Mouse (Mus musculus) spleen, postnatal 10 days (tissue): Measurements from ENCODE around the gene Cep55.

ENCODE experiments used
- DNase-seq, 2 experiments: peaks; one replicate each; pipeline ENCODE4 v3.0.0; 2021 to 2022; ENCODE audit warnings: low spot score in 2 of 2

Cep55 gene

DNA sequence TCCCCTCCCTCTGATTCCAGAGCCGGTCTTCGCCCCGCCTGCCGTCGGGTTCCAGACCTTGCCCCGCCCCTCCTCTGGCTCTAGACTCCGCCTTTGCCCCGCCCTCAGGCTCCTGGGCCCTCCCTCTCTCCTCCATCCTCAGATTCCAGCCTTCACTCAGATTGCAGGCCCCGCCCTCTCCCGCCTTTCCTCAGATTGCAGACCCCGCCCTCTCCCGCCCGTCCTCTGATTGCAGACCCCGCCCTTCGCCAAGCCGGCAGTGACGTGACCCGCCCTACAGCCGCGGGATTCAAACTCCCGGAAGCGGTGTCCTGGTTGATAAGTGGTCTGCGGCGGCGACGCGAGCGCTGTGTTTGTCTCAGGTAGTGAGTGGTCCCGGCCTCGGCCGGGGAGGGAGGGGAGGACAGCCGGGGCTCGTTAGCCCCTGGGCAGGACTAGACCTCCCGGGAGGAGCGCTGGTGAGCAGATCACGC, at the start of gene Cep55:
Gene Cep55 (plus strand): TSS at position 292 of the 473 bp plus-strand sequence.
- DNase-seq: peak; percentile 65 to 94

DNA sequence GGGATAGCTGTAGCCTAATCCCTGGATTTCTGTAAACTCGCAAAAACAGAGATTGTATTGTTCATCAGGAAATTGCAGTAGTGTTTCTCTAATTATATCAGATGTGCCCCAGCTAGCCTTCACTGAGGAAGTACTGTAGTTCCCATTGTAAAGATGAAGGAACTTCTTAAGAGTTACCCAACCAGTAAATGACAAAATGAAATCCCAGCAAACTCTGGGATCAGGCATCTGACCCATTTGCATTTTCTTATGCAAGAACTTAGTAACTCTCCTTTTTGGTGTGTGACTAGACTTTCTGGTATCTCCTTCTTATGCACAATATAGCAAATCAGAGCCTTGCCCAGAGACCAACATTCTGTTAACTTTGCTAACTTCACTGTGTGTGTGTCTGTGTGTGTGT, 43.4 kb upstream of the Cep55 start:
- no peak for DNase-seq

DNA sequence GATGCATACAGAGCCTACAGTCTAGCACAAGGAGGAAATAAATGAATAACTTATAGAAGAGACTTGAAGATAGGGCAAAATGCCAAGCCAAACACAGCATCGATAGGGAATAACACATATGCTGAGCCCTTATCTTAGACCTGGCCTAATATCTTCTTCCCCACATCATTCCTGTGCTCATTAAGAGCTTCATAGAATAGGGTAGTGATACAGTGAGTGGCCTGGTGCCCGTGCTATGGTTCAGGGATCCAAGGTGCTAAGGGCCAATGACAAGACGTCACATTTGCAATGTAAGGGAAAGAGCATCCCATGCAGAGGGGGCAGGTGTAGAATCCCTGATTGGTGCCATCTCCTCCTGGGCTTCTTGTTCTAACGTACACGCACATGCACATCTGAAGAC, 40.4 kb upstream of the Cep55 start:
- DNase-seq: no peak

DNA sequence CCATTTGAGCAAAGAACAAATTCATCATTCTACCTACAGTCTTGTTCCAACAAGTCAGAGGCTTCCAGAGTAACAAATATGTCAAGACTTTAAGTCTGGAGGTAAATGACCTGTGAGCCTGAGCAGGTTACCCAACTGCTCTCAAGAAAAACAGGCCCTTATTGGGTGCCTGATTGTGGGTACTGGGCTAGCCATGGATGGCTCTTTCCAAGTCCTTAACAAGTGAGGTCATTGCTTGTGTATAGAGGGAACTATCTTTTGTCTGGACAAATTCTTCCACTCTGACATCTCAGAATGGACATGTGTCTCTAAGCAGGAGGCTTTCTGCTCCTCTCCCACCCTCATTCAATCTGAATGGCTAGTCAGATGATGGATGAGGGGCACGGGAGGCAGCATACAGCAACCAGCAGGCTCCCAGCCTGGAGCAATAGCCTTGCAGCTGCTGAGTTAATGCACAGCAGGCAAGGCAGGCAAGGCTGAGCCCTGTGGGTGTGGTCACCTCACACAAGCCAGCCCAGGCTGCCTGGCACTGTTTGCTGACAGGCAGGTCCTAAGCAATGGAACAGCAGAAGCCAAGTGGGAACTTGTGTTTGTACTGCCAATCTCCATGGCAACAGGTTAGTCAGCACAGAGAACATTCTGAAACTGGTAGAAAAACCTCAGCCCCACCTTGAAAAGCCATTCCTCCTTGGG, 39.5 kb upstream of the Cep55 start:
- no peak for DNase-seq

DNA sequence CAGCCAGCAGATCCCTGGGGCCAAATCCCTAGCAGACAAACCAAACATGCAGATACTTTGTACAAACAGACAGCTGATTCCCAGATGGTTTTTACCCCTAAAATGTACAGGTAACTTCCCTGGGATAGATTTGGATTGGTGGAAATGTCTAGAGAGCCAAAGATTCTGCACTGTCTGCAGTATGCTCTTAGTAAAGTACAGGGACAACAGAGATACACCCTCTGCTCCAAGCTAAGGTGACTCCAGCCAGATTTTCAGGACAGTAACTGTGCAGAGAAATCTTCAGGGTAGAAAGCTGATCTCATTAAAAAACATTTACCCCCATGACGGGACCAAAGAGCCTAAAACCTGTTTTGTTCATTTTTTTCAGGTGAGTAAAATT, 38.9 kb upstream of the Cep55 start:
- DNase-seq: no peak

DNA sequence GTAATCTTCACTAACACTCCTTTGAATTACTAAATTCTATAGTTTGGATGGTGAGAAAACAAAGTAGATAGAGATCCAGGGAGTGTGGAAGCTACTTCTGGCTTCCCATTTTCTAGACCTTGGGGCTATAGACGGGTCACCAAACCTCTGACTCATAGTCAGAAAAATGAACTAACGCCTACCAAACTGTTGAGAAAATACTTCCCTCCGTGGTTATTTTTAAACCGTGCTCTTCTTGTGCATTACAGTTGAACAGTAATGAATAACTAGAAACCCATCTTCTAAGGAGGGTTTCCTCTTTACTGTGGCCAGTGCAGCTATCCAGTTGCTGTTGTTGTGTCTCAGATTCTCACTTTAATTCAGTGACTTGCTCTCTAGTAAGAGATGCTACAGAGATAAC, 32.1 kb upstream of the Cep55 start:
- DNase-seq: no peak

DNA sequence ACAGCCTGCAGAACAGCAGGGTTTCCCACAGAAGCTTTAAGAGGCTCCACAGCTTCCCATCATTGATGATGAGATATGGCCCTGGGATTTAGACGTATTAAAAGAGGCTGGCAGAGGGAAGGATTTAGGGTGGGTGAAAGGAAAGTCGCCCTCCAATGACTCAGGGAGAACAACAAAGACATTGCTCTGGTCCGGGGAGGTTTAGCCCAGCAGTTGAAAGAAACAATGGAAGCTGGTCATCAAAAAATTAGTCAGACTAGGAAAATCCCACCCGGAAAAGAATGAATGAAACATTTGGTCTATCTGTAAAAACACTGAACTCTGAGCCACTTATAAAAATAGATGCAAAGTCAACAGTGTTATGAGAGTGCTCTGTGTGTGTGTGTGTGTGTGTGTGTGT, 31.2 kb upstream of the Cep55 start:
- no peak for DNase-seq

DNA sequence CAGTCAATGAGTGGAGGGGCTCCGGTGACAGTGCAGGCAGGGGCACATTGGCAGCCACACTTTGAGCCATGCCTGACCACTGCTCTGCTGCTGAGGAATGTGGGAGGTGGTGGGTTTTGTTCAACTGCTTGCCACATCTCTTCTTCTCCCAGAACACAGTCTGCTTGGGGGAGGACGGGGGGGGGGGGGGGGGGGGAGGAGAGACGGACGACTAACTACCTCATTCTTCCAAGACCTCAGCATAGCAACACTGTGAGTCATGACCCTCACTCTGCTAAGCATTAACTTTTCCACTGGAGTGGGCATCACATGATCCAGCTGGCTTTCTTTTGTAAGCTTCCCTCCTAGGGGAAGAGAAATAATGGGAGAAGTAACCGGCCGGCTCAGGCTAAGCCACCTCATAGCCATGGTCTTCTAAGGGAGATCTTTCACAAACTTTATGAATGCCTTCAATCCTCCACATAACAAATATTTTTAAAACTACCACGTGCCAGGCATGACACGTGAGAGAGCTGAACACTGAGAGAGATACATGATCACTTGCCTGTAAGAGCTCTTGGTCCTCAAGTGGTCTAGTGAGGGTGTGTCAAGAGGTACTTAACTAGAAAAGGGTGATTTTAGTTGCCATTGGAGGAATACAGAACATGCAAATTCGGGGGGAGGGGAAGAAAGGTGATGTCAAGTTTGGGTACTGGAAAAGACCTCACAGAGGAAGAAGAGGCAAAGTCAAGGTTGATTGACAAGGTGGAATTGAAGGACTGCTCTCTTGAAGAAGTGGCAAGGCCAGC, 29.4 kb upstream of the Cep55 start:
- DNase-seq: no peak

DNA sequence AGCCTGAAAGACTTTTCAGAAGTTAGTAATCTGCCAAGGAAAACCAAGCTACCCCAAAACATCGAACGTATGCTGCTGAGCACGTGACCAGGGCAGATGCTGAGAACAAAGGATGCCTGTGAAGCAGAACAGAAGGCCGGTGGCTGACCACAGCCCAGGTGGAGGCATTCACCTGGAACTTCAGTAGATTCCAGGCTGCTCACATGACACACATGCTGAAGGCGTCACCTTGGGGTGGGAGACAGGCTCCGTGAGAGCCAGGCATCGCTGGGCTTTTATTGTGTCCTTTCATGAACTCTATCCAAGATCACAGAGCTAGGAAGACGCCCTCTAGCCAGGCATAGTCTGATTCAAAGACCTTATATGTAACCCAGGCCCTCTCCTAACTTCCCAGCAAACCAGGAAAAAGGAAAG, 28.6 kb upstream of the Cep55 start:
- peak in 1 of 2 experiments; percentile 44 for DNase-seq

DNA sequence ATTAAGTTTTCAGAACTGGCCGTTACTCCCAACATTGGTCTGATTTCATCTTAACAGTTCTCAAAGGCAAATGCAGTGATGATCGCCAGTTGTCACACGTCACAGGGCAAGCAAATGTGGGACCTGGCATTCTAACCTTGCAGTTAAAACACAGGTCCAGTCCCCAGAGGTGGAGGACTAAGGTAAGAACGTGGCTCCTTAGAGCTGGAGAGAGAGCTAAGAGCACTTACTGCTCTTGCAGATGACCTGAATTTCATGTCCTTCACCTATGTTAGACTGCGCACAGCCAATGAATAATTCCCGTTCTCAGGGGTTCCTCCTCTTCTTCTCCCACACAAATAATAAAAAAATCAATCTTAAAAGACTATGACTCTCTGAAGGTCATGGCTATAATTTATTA, 27.4 kb upstream of the Cep55 start:
- no peak for DNase-seq

DNA sequence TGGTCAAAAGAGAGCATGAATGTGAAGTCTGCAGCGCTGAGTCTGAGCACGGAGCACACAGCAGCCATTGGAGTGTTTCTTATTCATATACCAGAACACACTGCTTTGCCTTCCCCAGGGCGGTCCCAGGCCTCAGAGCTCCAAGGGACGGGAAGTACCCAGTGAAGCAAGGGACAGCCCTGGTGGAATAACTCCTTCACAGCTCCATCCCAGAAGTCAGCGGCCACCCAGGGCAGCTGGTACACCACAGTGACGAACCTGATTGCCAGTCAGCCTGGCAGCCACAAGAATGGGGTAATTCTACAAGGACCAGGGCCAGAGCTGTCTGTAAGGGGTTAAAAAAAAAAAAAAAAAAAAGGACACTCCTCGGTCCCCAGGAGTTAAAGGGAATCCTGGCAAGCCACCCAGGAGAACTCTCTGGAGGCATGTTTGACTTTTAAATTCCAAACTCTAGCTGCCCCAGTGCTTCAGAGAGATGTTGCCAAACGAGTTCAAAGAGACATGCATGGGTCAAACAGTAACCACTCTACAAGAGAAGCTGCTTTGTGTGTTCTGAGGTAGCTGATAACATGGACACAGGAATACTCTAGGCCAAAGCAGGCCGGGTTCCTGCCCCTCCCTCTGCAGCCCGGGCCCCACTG, 26.8 kb upstream of the Cep55 start:
- DNase-seq: no peak

DNA sequence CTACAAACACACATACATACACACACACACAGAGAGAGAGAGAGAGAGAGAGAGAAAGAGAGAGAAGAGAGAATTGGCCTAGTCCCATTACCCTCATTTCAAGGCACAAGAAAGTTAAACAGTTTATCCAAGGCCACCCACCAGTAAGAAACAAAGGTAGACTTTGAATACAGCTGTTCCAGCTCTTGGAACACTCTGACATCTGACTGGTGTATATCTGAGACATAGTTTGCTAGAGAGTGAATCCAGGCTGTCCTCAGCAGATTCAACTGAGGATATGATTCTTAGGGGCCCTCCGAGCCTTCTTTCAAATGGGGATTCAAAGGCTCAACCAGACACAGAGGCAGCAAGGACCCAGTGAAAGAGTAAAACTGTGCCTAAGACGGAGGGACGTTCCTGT, 25.5 kb upstream of the Cep55 start:
- DNase-seq: no peak

DNA sequence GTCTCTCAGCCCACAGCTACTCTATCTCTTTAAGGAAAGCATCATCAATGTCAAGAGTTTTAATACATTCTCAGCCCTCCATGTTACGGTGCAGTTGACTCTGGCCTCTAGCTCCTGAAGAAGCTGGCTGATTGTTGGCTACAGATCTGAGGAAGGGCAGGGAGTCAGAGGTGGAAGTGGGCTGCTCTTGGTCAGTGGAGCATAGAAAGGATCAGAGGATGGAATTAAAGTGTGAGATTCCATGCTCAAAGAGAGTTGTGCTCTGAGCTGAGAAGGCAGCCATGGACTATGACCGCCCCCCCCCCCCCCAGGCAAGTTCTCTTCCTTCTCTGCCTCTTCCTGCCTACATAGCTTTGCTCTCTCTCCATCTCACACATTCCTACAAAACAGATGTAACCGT, 24.9 kb upstream of the Cep55 start:
- DNase-seq: no peak

DNA sequence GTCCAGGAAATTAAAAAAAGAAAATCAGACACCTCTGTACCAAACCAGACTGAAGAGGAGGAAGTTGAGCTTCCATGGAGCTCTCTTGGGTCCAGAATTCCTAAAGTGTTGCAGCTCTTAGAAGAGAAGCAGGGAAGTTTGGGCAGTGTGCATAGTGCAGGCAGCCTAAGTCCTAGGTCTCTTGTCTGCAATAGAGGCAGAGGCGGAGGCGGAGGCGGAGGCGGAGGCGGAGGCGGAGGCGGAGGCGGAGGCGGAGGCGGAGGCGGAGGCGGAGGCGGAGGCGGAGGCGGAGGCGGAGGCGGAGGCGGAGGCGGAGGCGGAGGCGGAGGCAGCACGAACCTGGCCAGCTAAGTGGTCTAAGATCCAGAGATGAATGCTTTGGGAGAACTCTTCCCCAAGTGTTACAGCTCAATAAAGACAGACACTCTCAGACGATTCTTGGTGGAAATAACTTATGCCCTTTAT, 24.1 kb upstream of the Cep55 start:
- peak in 1 of 2 experiments; percentile 58 for DNase-seq

DNA sequence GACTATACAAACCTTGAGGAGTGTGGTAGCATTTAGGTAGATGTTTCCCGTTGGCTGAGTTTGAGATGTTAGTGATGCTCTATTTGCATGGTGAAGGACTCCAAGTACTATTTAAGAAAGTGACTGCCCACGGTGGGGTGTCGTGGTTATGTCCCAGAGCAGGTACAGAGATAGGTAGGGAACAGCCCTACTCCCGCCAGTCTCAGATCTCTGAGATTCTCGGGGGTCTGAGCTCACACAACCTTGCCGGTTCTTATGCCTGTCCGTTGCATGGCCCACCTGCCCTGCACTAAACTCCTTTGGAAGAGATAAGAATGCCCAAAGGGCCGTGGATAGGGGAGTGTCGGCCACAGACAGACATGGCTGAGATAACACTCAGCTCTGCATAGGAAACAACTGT, 23.7 kb upstream of the Cep55 start:
- no peak for DNase-seq

DNA sequence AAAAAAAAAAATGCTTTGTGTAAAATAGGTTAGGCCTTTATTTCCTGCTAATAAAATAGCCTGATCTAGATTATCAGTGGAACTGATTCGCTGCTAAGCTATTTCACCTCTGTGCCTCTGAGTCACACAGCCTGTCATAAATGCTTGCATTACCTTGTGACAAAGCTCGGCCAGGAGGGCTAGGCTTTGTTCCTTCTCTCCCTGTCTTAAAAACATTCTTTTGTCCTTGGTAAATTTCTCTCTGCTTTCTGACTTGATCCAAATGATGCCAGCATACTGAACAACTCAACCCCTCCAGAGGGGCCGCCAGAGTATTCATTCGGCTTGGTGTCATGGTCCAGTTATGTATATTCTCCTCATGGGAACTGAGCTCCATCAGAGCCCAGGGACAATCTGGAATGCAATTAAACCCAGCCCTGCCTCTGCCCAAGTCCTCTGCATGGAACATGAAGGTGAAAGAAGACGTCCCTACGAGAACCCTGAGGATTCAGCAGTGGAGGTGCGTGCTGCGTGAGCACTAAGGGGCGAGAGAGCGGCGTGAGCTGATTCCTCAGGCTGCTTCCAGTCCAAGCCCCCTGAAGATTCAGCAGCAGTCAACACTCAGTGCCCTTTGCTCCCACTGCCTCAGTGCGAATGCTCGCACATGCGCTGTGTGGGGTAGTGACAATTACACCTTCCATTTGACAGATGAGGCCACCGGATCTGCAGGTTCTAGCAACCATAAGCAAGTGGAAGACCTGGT, 21.6 kb upstream of the Cep55 start:
- DNase-seq: no peak

DNA sequence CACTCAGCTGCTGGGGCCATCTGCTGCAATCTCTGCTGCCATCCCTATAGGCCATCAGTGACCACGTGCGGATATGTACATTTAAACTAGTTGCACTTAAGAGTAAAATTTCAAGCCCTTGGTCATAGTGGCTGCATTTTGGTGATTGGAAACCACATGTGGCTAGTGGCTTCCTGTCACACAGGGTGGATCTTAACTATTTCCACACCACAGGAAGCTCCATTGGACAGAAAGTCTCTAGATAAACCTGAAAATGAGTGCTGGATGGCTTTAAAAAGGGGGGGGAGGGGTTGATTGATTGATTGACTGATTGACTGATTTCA, 21.1 kb upstream of the Cep55 start:
- no peak for DNase-seq

DNA sequence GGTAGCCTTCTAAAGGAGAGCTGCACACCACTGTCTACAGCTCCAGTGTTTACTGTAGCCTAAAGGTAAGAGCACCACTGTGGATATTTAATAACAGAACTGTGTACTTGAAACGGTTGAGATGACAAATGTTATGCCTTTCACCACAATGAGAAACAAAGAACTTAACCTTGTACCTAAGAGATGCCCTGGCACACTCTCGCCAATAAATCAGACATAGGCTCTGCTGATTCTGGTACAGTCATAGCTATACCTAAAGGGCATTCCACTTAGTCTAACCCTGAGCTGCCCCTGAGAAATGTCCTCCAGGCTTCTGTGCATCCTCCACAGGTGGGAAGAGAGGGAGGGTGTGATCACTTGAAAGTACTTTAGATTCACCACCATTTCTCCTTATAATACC, 20.1 kb upstream of the Cep55 start:
- DNase-seq: no peak

DNA sequence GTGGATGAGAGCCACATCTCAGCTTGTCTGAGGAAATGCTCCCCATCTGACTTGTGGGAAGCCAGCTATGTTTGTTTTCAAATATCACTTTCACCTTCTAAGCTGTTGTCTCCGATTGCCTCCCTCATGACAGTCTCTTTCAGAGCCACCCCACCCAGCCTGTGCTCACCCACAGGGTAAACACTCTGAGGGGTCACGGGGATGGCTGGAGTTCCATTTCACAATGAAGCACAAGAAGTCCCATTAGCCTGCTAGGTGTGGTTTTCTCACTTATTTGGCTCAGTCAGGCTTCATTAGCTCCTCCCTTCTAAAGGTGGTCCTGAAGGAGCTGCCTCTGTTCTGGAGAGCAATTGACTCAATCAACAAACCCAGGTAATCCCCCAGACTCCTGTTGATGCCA, 19.0 kb upstream of the Cep55 start:
- DNase-seq: no peak

DNA sequence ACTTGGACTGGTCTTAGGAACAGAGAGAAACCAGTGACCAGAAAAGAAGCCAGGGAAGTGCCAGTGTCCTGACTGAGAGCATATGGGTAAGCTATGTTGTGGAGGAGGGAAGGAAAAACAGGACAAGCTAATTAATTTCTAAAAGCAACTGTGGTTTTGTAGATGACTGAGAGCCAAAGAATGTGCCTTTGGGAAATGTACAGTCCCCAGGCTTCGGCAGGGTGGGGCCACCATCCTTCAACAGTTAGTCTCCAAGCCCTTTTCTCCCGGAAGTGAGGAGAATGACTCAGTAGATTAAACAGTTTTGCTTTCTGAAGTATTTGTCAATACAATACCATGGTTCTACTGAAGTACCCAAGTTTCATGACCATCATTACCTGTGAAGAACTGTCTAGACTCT, 16.5 kb upstream of the Cep55 start:
- no peak for DNase-seq

DNA sequence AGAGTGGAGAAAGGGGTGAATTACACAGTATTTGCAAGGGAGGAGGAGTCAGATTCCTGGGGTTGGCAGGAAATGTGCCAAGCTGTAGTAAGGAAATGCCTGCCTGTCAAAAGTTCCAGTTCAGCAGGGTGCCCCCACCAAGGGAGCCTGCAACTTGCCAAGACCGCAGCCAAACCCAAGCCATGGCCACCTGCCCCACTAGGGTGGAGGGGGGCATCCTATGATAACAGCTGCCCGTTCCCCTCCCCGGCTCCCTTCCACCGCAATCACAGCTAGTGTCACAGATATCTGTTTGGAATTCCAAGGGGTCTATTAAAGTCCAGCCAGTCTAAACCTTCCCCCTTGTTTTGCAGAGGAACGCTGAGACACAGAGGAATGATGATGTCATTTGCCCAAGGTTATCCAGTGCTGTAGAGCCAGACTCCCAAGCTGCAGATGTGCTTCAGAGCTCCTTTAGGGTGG, 12.5 kb upstream of the Cep55 start:
- DNase-seq: no peak
